Mouse (Mus musculus) embryonic facial prominence, embryonic 12.5 days (tissue): ENCODE data around the gene Aipl1. TPM values are rescaled to one million over a fixed set of nuclear protein-coding genes. Genes with fewer than 3 reads are reported as not detected.
"Not testable (repeated sequence)": the region's sequence is repeated elsewhere in the genome, so short reads cannot be mapped to it uniquely, and the experiment has no call there.

ENCODE experiments used
- ATAC-seq: fragments of 200-750 bp; cut with Nextera tagmentation; 2 replicates; pipeline ENCODE4 v1.8.0; 2017; ENCODE audit not compliant: insufficient number of reproducible peaks, insufficient read depth, low FRiP score, low TSS enrichment
- H3K27ac ChIP-seq: fragments of 300-500 bp; sonication (generic); 2 replicates; pipeline ENCODE4 v1.5.1; 2016; ENCODE audit warnings: mild to moderate bottlenecking
- H3K27me3 ChIP-seq: fragments of 300-500 bp; sonication (generic); 2 replicates; pipeline ENCODE4 v1.6.1; 2016; ENCODE audit warnings: mild to moderate bottlenecking, moderate library complexity
- H3K36me3 ChIP-seq: fragments of 300-500 bp; sonication (generic); 2 replicates; pipeline ENCODE4 v1.6.1; 2016; ENCODE audit warnings: mild to moderate bottlenecking
- H3K4me1 ChIP-seq: fragments of 300-500 bp; sonication (generic); 2 replicates; pipeline ENCODE4 v1.6.1; 2016
- H3K4me2 ChIP-seq: fragments of 300-500 bp; sonication (generic); replicated peaks from 2 replicates; pipeline ENCODE4 v1.6.1; 2016; ENCODE audit warnings: mild to moderate bottlenecking, moderate library complexity
- H3K4me3 ChIP-seq: fragments of 300-500 bp; sonication (generic); 2 replicates; pipeline ENCODE4 v1.5.1; 2016; ENCODE audit warnings: mild to moderate bottlenecking
- H3K9ac ChIP-seq: fragments of 300-500 bp; sonication (generic); 2 replicates; pipeline ENCODE4 v1.6.1; 2016; ENCODE audit warnings: mild to moderate bottlenecking, moderate library complexity
- H3K9me3 ChIP-seq: fragments of 300-500 bp; sonication (generic); 2 replicates; pipeline ENCODE4 v1.6.1; 2016; ENCODE audit warnings: mild to moderate bottlenecking, moderate library complexity
- WGBS: fragments of 180-500 bp; shearing (Covaris S2); methylation state at CpG from one replicate; pipeline ENCODE4 v1.1.7; 2016; 5-methylcytosine and 5-hydroxymethylcytosine counted together
- polyA plus RNA-seq: library from polyadenylated mRNA; unstranded; fragments of >200 nt; fragmentation: Nextera tagmentation; extraction: Ambion mirVana; gene quantifications from 2 replicates; pipeline ENCODE4 v1.2.1, GENCODE M21; 2016

The Aipl1 gene
- polyA plus RNA-seq, 1 experiment from 2014 or later = 0.36 TPM

GRCm38 (mm10) chr11:72010940-72011722 lies 26.2 kb downstream of the Aipl1 start:
- no peak overlapping the region for H3K4me3 ChIP-seq
- 54% methylated on average over 9 of the region's 9 CpGs for WGBS
- H3K9ac ChIP-seq = no peak overlapping the region
- H3K27ac ChIP-seq = peak overlapping the region; percentile 46
- H3K27me3 ChIP-seq = no peaks in the 10 kb centered on the region
- no peak overlapping the region for H3K4me2 ChIP-seq
- H3K36me3 ChIP-seq = no peaks in the 10 kb centered on the region
- no peaks in the 10 kb centered on the region for H3K9me3 ChIP-seq
- H3K4me1 ChIP-seq = peaks cover 23% of the 10 kb centered on the region
- no peak for ATAC-seq

GRCm38 (mm10) chr11:72010367-72010766 lies 26.9 kb downstream of the Aipl1 start:
- no peak overlapping the region for H3K4me2 ChIP-seq
- no peaks in the 10 kb centered on the region for H3K27me3 ChIP-seq
- no peak overlapping the region for H3K4me3 ChIP-seq
- H3K9ac ChIP-seq = no peak overlapping the region
- peaks cover 23% of the 10 kb centered on the region for H3K4me1 ChIP-seq
- 46% methylated on average over 5 of the region's 5 CpGs for WGBS
- H3K36me3 ChIP-seq = no peaks in the 10 kb centered on the region
- H3K9me3 ChIP-seq = no peaks in the 10 kb centered on the region
- ATAC-seq = no peak; the same call in 1 of the 2 replicates
- H3K27ac ChIP-seq = peak overlapping the region; percentile 46; the same call in 1 of the 2 replicates

- Histone ChIP-seq H3K27ac (no peak overlapping the region), H3K27me3 (no peaks in the 10 kb centered on the region), H3K4me2 (no peak overlapping the region), H3K36me3 (no peaks in the 10 kb centered on the region), H3K9ac (no peak overlapping the region), H3K9me3 (no peaks in the 10 kb centered on the region), H3K4me1 (peaks cover 13% of the 10 kb centered on the region), H3K4me3 (no peak overlapping the region)
- no peak for ATAC-seq
- WGBS = 97% methylated on average over 6 of the region's 6 CpGs
These were observed 31.8 kb downstream of the Aipl1 start for GRCm38 (mm10) chr11:72005547-72005946.

- H3K27ac ChIP-seq = no peak overlapping the region
- H3K36me3 ChIP-seq = no peaks in the 10 kb centered on the region
- ATAC-seq = no peak
- no peak overlapping the region for H3K4me2 ChIP-seq
- H3K9ac ChIP-seq = no peak overlapping the region
- no peak overlapping the region for H3K4me3 ChIP-seq
- no peaks in the 10 kb centered on the region for H3K27me3 ChIP-seq
- 0 out of 2 replicates have a peak, but pooled peaks cover 6% of the 10 kb centered on the region for H3K4me1 ChIP-seq
- H3K9me3 ChIP-seq = no peaks in the 10 kb centered on the region
- WGBS = 40% methylated on average over 9 of the region's 9 CpGs
These were observed 34.1 kb downstream of the Aipl1 start for GRCm38 (mm10) chr11:72003171-72003570.

- H3K4me1 ChIP-seq = 0 out of 2 replicates have a peak, but pooled peaks cover 6% of the 10 kb centered on the region
- H3K27ac ChIP-seq = no peak overlapping the region
- ATAC-seq = no peak
- no peaks in the 10 kb centered on the region for H3K27me3 ChIP-seq
- no peak overlapping the region for H3K9ac ChIP-seq
- H3K9me3 ChIP-seq = no peaks in the 10 kb centered on the region
- no peak overlapping the region for H3K4me2 ChIP-seq
- 47% methylated on average over 13 of the region's 13 CpGs for WGBS
- H3K36me3 ChIP-seq = no peaks in the 10 kb centered on the region
- no peak overlapping the region for H3K4me3 ChIP-seq
These were observed 35.0 kb downstream of the Aipl1 start for GRCm38 (mm10) chr11:72002138-72002853.

GRCm38 (mm10) chr11:72000194-72000593 lies 37.1 kb downstream of the Aipl1 start:
- 85% methylated on average over 6 of the region's 6 CpGs for WGBS

GRCm38 (mm10) chr11:71996805-71997204 lies 40.5 kb downstream of the Aipl1 start:
- ATAC-seq = no peak

More at GRCm38 (mm10) chr11:72000194-72000593, 37.1 kb downstream of the Aipl1 start:
- Histone ChIP-seq H3K4me1 (peaks cover 13% of the 10 kb centered on the region; the same call in 1 of the 2 replicates), H3K4me3 (no peak overlapping the region), H3K27ac (no peak overlapping the region), H3K9ac (no peak overlapping the region), H3K4me2 (no peak overlapping the region), H3K36me3 (no peaks in the 10 kb centered on the region), H3K27me3 (no peaks in the 10 kb centered on the region), H3K9me3 (no peaks in the 10 kb centered on the region)
- no peak for ATAC-seq

GRCm38 (mm10) chr11:71995968-71996511 lies 41.3 kb downstream of the Aipl1 start:
- WGBS = 17% methylated on average over 9 of the region's 9 CpGs
- Histone ChIP-seq H3K27ac (no peak overlapping the region), H3K4me1 (peaks cover 6% of the 10 kb centered on the region; the same call in 1 of the 2 replicates), H3K4me2 (peak overlapping the region; percentile 28), H3K9me3 (no peaks in the 10 kb centered on the region), H3K9ac (no peak overlapping the region), H3K4me3 (no peak overlapping the region), H3K36me3 (no peaks in the 10 kb centered on the region), H3K27me3 (no peaks in the 10 kb centered on the region)
- no peak; the same call in 1 of the 2 replicates for ATAC-seq

More at GRCm38 (mm10) chr11:71996805-71997204, 40.5 kb downstream of the Aipl1 start:
- Histone ChIP-seq H3K4me2 (no peak overlapping the region), H3K27ac (no peak overlapping the region), H3K4me1 (peaks cover 6% of the 10 kb centered on the region; the same call in 1 of the 2 replicates), H3K27me3 (no peaks in the 10 kb centered on the region), H3K9me3 (no peaks in the 10 kb centered on the region), H3K9ac (no peak overlapping the region), H3K36me3 (no peaks in the 10 kb centered on the region), H3K4me3 (no peak overlapping the region)
- 28% methylated on average over 11 of the region's 11 CpGs for WGBS

GRCm38 (mm10) chr11:71992438-71992837 lies 44.9 kb downstream of the Aipl1 start:
- no peak overlapping the region for H3K9ac ChIP-seq
- H3K4me2 ChIP-seq = no peak overlapping the region
- ATAC-seq = no peak
- WGBS = 91% methylated on average over 12 of the region's 12 CpGs
- H3K36me3 ChIP-seq = no peaks in the 10 kb centered on the region
- no peaks in the 10 kb centered on the region for H3K27me3 ChIP-seq
- peaks cover 9% of the 10 kb centered on the region; the same call in 1 of the 2 replicates for H3K4me1 ChIP-seq
- H3K4me3 ChIP-seq = no peak overlapping the region
- no peaks in the 10 kb centered on the region for H3K9me3 ChIP-seq
- H3K27ac ChIP-seq = no peak overlapping the region

GRCm38 (mm10) chr11:71991541-71991940 lies 45.8 kb downstream of the Aipl1 start:
- Histone ChIP-seq H3K27ac (no peak overlapping the region), H3K27me3 (no peaks in the 10 kb centered on the region), H3K9ac (no peak overlapping the region), H3K9me3 (no peaks in the 10 kb centered on the region), H3K4me2 (no peak overlapping the region), H3K4me3 (no peak overlapping the region), H3K4me1 (peaks cover 10% of the 10 kb centered on the region; the same call in 1 of the 2 replicates), H3K36me3 (no peaks in the 10 kb centered on the region)
- 32% methylated on average over 5 of the region's 5 CpGs for WGBS
- no peak for ATAC-seq

- H3K4me2 ChIP-seq, ATAC-seq, H3K4me1 ChIP-seq, H3K27ac ChIP-seq, H3K9ac ChIP-seq, H3K36me3 ChIP-seq, H3K27me3 ChIP-seq, H3K9me3 ChIP-seq, H3K4me3 ChIP-seq: not testable (repeated sequence)
- 58% methylated on average over 5 of the region's 5 CpGs for WGBS
These were observed 47.9 kb downstream of the Aipl1 start for GRCm38 (mm10) chr11:71989407-71989806.
